Mouse (Mus musculus): ENCODE measurements at regions not wholly inside any gene's neighbourhood (a gene's known extent, or its start where the extent isn't known, plus 50 kb on each side); places are given as distances from the start of the nearest gene placed in this dataset.

- DNase-seq, result no peak
Observed at GRCm38 (mm10) chr15:62845884-62846283, 999.1 kb downstream of the Gsdmc2 start.

- no peak for DNase-seq
Observed at GRCm38 (mm10) chr15:62825586-62825985, 1019.4 kb downstream of the Gsdmc2 start.

DNA sequence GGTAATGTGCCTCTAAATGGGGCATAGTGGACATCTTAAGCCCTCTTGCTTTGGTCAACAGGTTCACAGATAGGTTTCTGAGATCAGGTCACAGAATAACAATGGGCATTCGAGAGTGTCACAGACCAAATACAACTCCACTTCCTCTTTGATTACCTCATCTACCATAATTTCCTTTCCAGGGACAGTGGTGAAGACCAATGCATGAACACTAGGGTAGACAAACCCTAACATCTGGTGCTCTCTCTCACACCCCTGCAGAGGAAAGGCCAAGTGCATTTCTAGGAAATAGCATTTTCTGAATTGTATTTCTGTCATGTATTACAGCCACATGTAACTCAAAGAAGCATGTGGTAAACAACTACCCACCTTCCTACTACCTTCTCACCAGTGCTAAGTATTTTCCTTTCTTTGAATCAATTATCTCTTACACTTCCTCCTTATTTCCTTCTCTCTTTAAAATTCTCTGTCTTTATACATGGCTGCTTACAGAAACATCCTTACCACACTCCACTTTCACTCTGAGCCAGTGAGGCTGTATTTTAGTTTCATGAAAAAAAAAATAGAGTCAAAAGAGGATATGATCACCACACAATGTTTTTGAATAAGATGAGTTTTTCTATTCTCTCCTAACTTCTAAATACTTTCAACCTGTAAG is 1021.0 kb downstream of the Gsdmc2 start:
- DNase-seq, result no peak

DNA sequence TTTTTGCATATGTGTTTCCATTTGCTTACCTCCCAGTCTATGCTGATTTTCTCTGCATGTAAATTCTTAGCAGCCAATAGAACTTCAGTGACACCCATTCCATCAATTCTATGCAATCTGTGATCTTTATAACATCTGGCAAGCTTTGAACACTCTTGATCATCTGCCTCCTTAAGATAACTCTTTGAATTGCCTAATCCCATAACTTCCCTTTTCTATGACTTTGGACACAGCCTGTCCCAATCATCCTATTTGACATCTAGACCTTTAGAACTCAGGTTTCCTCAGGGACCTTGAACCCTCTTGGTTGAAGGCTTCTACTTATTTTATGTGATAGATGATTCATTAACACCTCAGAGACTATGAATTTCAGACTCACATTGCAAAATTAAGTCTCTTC is 1022.7 kb downstream of the Gsdmc2 start:
- DNase-seq, result no peak

- no peak for DNase-seq
Observed at GRCm38 (mm10) chr15:62813093-62813492, 1031.9 kb downstream of the Gsdmc2 start.

DNA sequence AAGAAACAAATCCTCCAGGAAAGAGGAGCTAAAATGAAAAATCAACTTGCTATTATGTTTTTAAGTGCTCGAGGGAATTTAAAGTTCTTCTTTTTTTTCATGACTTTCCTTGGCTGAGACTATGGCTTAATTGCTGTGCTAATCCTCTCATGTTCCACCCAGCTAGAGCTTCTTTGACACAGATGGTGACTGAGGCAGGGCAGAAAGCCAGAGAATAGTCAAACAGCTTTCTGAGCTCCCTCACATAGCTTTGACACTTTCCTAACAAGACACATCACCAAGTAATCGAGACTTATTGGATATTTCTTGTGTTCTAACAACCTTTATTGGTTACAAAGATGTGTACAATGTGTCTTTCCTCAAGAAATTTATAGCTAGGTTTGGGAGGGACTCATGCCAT is 1033.0 kb downstream of the Gsdmc2 start:
- no peak for DNase-seq

GRCm38 (mm10) chr15:62809320-62809719 is 1035.7 kb downstream of the Gsdmc2 start:
- no peak for DNase-seq

DNA sequence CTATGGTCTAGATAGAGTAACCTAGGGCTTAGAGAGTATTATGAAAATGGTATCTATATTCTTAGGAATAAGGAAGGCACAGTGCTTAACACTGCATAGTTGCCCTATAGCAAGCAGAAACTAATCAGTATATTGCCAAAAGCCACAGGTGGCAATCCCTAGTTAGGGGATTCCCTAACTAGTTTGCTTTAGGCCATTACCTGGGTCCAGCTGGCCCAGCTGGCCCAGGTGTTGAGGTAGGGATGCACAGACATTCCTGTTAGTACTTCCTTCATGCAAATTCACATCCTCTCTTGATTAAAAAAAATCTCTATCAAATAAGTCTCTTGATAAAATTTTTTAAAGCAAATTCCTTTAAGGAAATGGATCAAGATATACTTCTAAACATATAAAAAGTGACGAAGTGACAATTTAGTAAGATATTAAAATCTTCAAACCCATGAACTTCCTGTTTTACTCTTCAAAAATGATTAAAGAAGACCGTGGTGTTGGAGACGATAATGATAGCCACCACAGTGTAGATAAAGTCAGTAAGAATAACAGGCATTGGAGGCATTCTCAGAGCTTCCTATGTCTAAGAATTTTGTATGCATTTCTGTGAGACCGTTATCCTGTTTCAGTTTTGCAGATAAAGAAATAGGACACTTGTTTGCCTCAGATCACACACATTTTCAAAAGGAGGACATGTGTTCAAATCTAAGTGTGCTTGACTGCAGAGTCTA is 1036.7 kb downstream of the Gsdmc2 start:
- DNase-seq, result no peak

DNA sequence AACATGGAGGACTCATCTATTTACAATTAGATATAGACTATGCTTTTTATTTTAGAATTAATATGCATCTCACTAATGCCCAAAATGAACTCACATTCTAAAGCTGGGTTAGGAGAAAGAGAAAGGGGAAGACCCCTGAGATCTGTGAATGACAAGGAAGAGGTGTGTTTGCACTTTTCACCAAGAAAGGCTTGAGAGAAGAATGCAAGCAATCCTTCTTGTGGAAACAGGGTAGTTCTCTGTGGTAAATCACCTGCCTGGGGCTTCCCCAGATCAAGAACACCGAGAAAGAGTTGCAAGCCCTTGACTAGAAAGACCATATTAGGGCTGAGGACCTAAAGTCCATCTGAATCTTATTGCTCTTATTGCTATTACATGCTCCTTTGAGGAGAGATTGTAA is 1037.6 kb downstream of the Gsdmc2 start:
- DNase-seq, result no peak

DNA sequence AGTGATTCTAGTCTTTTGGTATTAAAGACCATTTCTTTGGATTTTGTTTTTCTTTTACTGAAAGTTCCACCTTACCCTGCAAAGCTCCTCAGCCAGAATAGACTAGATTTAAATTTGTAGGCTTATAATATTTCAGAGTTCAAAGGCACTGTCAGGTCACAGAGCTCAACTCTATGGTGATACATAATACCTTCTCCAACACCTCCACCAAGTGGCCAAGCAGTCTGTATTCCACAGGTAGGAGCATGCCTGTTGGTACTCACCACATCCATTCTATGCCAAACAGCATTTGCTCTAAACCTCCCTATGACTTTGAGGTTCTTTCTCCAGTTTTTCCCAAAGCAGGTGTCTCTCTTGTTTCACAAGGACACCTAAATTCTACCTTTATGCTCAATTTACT is 1042.2 kb downstream of the Gsdmc2 start:
- no peak for DNase-seq

DNA sequence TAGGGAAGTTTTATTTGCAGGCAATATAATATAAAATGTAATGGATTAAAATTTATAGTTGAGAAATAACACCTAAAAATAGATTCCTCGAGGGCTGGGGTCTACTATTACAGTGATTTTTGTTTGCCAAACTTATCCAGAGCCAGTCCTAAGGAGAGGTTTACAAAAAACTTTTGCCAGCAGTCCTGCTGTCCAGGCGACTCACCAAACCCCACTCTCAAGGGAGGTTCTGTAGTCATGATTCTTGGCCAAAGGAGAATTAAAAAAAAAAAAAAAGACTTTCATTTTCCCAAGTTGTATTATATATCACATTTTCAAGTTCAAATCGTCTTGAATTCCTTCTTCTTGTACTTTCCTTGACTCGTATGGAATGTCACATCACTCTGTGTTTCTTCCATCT is 1046.2 kb downstream of the Gsdmc2 start:
- DNase-seq, result no peak

- DNase-seq, result no peak
Observed at GRCm38 (mm10) chr15:62793569-62793968, 1051.4 kb downstream of the Gsdmc2 start.

DNA sequence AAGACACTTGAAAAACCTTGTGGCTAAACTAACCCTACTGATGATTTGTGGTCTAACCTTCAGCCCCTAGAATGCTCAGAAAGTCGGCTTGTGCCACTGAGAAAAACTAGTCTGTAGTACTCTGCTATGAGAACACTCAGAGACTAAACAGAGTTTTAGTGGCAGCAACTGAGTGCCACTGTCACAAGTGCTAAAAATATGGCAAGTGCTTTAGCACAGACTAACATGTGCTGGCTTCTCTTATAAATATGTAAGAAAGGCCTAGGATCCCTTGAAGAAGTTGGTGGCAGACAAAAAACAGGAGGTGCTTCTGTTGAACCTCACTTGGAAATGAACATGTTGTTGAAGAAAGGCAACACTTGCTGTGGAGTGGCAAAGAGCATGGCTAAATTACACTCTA is 1052.9 kb downstream of the Gsdmc2 start:
- DNase-seq, result no peak

DNA sequence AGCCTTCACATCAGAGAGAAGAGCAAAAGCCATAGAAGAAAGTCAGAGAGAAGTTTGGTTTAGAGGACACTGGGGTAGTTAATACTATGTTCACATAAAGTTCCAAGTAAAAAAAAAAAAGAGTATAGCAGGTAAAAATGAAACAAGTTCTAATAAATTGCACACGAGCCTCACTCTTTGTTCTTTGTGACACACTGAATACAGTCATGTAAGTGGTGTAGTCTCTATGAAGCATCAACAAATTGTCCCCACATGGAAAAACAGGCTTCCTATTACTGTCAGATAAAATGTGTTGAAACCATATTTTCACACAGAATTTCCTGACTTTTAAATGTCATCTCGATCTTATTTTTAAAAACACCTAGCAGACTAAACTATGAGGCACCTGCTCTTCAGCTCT is 1057.2 kb downstream of the Gsdmc2 start:
- no peak for DNase-seq

DNA sequence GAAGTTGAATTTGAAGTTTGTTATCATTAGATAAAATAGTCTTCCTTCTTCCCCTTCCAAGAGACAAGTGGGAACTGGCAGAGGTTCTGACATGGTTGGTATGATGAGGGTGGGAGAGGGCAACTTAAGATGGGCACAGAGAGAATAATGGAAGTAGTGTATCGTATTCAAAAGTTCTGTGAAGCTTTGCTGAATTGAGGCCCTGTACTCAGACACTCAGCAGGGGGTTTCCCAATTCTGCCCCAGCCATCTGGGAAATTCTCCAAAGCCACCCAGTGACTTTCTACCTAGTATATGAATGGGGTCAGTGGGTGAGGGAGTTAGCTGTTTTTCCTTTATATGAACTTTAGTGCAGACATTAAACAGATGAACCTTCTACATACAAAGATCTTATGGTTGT is 1058.7 kb downstream of the Gsdmc2 start:
- DNase-seq, result no peak

DNA sequence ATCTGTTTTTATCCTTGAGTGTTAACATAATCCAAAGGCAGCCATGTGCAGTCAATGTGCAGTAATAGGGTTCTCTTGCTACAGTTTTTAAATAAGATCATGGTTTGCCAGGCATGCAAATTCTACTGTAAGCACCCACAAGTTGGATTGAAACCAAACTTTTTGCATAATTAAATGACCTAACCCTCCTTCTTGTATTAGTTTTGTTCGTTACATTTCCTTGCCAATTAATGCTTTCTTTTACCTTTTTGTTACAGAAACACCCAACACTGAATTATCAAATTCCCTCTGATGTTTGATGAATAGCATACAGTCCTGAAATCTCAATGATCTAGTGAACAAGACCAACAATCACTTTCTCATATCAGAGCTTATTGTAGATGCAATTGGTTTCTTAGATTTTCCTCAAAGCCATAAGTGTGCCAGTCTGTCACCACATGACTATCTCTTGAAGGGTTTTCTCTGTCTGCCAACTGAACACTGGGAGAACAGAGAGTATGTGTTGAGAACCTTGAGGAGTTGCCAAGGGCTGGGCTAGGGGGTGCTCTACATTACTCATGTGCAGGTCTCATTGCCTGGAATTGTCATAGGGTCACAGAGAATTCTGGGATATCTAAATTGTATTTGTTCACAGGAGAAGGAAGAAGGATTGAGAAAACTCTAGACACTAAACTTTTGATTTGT is 1060.4 kb downstream of the Gsdmc2 start:
- no peak for DNase-seq

DNA sequence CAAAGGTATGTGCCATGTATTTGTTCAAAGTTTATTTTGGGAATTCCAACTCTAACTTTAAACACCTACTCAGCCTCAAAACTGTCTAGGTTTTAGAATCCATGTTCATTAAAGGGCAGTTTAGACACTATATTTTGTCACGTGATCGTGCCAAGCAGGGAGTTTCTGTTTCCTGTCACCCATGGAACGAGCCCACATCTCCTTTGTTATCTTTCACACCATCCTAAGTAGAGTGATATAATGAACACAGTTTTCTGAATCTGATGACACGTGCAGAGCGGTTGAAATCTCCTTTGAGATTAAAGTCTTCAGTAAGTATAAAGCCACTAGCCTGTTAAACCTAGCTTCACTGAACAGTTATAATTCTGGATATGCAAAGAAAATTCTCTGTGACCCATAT is 1066.1 kb downstream of the Gsdmc2 start:
- no peak for DNase-seq

DNA sequence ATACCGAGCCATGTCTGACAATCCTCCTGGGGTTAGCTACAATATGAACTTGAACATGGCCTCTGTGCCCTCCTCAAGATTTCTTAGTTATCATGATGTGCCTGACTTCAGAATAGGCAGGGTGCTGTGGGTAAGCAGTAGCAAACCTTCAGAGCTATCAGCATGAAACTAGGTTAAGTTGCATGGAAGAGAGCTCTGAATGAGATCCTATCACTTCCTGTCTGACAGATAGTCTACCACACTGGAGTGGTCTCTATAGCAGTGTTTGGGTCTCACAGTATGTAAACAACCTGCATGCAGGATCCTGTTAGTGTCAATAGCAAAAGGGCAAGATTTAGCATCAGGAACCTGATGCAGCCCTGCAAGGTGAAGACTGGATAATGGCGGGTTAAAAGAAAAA is 1092.3 kb downstream of the Gsdmc2 start:
- DNase-seq, result no peak

GRCm38 (mm10) chr15:62743879-62744278 is 1101.1 kb downstream of the Gsdmc2 start:
- DNase-seq, result no peak

GRCm38 (mm10) chr15:62740746-62741145 is 1104.2 kb downstream of the Gsdmc2 start:
- no peak for DNase-seq

DNA sequence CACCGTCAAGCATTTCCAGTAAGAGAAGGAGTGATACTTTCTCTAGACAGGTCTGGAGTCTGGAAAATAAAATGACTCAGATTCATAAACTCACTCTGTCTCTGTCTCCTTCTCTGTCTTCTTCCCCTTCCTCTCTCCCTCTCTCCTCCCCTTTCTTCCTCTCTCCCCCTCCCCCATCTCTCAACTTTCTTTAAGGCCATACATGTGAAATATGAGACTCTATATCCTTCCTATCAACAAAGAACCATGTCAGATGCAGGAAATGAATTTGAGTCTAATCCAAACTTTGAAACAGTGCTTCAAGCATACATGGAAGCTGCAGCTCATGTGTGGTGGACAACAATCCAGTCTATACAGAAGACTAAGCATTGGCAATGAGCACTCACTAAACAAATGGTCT is 1109.6 kb downstream of the Gsdmc2 start:
- no peak for DNase-seq

DNA sequence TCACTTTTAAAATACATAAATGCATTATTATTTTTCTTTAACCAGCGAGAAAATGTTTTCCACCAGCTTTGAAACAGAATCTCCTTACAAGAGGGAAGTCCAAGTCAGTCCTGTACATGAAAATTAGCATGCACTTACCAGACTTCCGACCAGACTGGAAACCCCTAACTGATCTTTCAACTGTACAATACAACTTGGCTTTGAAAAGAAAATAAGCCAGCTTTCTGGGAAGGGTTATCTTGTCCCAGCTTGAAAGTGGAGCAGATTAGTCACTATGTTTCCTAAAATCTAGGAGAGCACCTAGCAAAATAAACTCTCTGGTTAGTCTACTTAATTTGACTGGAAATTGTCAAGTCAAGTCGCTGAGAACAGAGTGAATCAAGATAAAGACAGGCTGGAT is 1110.1 kb downstream of the Gsdmc2 start:
- DNase-seq, result no peak

- no peak for DNase-seq
Observed at GRCm38 (mm10) chr15:62730524-62730923, 1114.5 kb downstream of the Gsdmc2 start.

DNA sequence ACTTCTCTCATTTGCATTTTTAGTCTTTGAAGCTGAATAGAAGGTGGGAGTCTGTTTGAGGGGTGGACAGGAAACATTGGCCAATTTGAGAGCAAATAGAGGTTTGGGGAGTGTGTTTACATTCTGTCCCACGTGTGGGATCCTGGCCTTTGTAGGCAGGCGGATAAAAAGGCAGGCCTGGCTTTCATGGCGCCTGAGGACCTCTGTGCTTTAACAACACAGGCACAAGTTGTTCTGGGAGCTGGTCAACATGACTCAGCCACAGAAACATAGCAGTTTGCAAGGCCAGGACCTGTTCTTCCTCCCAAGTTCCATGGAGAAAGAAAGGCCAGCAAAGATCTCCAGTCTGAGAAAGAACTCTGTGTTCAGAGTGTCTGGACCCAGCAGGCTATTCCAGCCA is 1130.7 kb downstream of the Gsdmc2 start:
- DNase-seq, result no peak

Measured in cerebellum, adult 18-20 months (tissue).